Mouse (Mus musculus) erythroblast, embryonic 14.5 days (primary cell): ENCODE measurements around the gene Scd4.

ENCODE experiments used
- GATA1 ChIP-seq: IDR thresholded peaks from 2 replicates; pipeline ENCODE4 v1.6.1; 2012; ENCODE audit warnings: low read length, inconsistent platforms, mixed read lengths
- TAL1 ChIP-seq: IDR thresholded peaks from 3 replicates; pipeline ENCODE4 v1.6.1; 2012; ENCODE audit warnings: low read length, inconsistent platforms, mixed read lengths

GRCm38 (mm10) chr19:44313066-44313465, 19.8 kb upstream of the Scd4 start:
- TF ChIP-seq GATA1 (no peak), TAL1 (no peak)
